8 mouse cellular contexts compared by ENCODE assay signal in the genomic region with DNA sequence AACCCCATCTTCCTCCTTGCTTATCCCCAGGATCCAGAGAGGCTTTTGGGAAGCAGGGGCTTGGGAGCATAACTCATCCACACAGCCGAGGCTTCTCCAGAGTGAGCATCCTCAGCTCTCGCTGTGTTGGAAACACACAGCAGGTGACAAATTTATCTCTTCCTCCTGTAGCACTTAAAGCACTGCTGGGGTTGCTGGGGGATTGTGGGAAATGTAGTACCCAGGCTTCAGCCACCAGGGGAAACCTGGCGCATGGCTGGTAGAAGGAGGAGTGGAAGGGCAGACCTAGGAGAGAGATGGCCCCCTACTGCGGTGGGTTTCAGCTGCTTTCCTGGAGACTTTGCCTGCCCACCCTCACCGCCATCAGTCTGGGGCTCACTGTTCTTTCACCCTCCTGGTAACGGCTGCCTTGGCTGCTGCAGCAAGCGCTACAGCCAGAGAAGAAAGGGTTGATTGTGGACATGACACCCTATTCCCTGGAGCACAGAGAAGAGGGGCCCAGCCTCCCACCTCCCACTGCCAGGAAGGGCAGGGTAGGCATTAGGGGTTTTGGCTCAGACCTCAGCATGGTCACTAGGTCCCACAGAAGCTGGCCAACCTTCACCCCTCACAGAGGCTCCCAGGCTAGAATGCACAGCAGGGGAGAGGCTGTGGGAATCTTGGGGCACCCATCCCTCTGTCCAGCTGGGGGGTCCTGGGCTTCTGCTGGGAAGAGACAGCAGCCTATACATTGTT. TPM values are rescaled to one million over a fixed set of nuclear protein-coding genes. Genes with fewer than 3 reads are reported as not detected.
DNase-seq lines count a peak whose midpoint lies in the region; ATAC-seq and TF ChIP-seq lines count a peak whose summit lies in the region.

No protein-coding gene starts in this region.

- WGBS in intestine, postnatal 0 days: 46% methylated on average over 7 of the region's 7 CpGs
- WGBS in intestine, embryonic 15.5 days: 36% methylated on average over 7 of the region's 7 CpGs
- WGBS in hindbrain, embryonic 10.5 days: 19% methylated on average over 7 of the region's 7 CpGs
- 19% methylated on average over 7 of the region's 7 CpGs for whole genome bisulfite sequencing in midbrain, embryonic 13.5 days

- peak; percentile 61 for TF ChIP-seq CTCF in intestine, postnatal 0 days (IDR thresholded peaks at IDR 0.05; ENCODE audit: low read depth)

- no peak overlapping the region for H3K27ac ChIP-seq in intestine, postnatal 0 days (ENCODE audit: low read depth, low read length)
- H3K27ac ChIP-seq in intestine, embryonic 15.5 days: no peak overlapping the region
- H3K27ac ChIP-seq in hindbrain, embryonic 10.5 days: peak overlapping the region; percentile 57
- H3K27ac ChIP-seq in midbrain, embryonic 13.5 days: no peak overlapping the region

- ATAC-seq in intestine, postnatal 0 days: no peak
- no peak for ATAC-seq in intestine, embryonic 15.5 days
- peak; percentile 65 for ATAC-seq in midbrain, embryonic 13.5 days
- ATAC-seq in megakaryocyte, adult 5-6 weeks (ENCODE audit: poor library complexity, severe bottlenecking): no peak

- no peak overlapping the region for H3K4me2 ChIP-seq in intestine, postnatal 0 days (replicated peaks; ENCODE audit: low read depth)
- no peak overlapping the region; the same call in 1 of the 2 replicates for H3K4me2 ChIP-seq in intestine, embryonic 15.5 days (replicated peaks)
- H3K4me2 ChIP-seq in midbrain, embryonic 13.5 days (replicated peaks): 0 out of 2 replicates have a peak overlapping the region, but pooled peaks have one; percentile 2

- no peak overlapping the region for H3K4me3 ChIP-seq in intestine, postnatal 0 days (ENCODE audit: low read depth, low read length)
- no peak overlapping the region for H3K4me3 ChIP-seq in intestine, embryonic 15.5 days (replicated peaks)
- H3K4me3 ChIP-seq in hindbrain, embryonic 10.5 days: no peak overlapping the region
- H3K4me3 ChIP-seq in midbrain, embryonic 13.5 days (replicated peaks): no peak overlapping the region

- peak; percentile 81 for DNase-seq in brain, adult 2 months (ENCODE audit: low read depth, low spot score)
- DNase-seq in hindbrain, embryonic 10.5 days (ENCODE audit: low spot score): peak; percentile 46
- no peak for DNase-seq in T-cell, adult 2 months (ENCODE audit: low spot score)
- no peak for DNase-seq in ovary, postnatal 14 days (ENCODE audit: low spot score)

- H3K9ac ChIP-seq in intestine, postnatal 0 days (ENCODE audit: low read depth, low read length): no peak overlapping the region
- H3K9ac ChIP-seq in intestine, embryonic 15.5 days: no peak overlapping the region
- H3K9ac ChIP-seq in midbrain, embryonic 13.5 days (replicated peaks): no peak overlapping the region

- H3K9me3 ChIP-seq in intestine, postnatal 0 days (ENCODE audit: control insufficient read depth): no peaks in the 10 kb centered on the region
- no peaks in the 10 kb centered on the region for H3K9me3 ChIP-seq in intestine, embryonic 15.5 days
- H3K9me3 ChIP-seq in hindbrain, embryonic 10.5 days: 0 out of 2 replicates have a peak, but pooled peaks cover 4% of the 10 kb centered on the region
- no peaks in the 10 kb centered on the region for H3K9me3 ChIP-seq in midbrain, embryonic 13.5 days

- peaks cover 5% of the 10 kb centered on the region; the same call in 1 of the 2 replicates for H3K4me1 ChIP-seq in intestine, postnatal 0 days (replicated peaks; ENCODE audit: control insufficient read depth, insufficient read depth, low read length)
- peaks cover 25% of the 10 kb centered on the region for H3K4me1 ChIP-seq in intestine, embryonic 15.5 days (replicated peaks)
- peaks cover 36% of the 10 kb centered on the region for H3K4me1 ChIP-seq in hindbrain, embryonic 10.5 days (replicated peaks)
- H3K4me1 ChIP-seq in midbrain, embryonic 13.5 days (replicated peaks): peaks cover 30% of the 10 kb centered on the region

- no peaks in the 10 kb centered on the region for H3K27me3 ChIP-seq in intestine, postnatal 0 days (replicated peaks; ENCODE audit: control insufficient read depth, insufficient read depth, low read length)
- H3K27me3 ChIP-seq in intestine, embryonic 15.5 days (replicated peaks): no peaks in the 10 kb centered on the region
- H3K27me3 ChIP-seq in hindbrain, embryonic 10.5 days (ENCODE audit: insufficient read depth, poor library complexity, severe bottlenecking): peaks cover 5% of the 10 kb centered on the region; the same call in 1 of the 2 replicates
- H3K27me3 ChIP-seq in midbrain, embryonic 13.5 days: no peaks in the 10 kb centered on the region

- H3K36me3 ChIP-seq in intestine, postnatal 0 days (ENCODE audit: control insufficient read depth, insufficient read depth): no peaks in the 10 kb centered on the region
- H3K36me3 ChIP-seq in intestine, embryonic 15.5 days: no peaks in the 10 kb centered on the region
- H3K36me3 ChIP-seq in hindbrain, embryonic 10.5 days: no peaks in the 10 kb centered on the region
- no peaks in the 10 kb centered on the region for H3K36me3 ChIP-seq in midbrain, embryonic 13.5 days

RNA-seq across cellular contexts. Expression of a gene that starts 3.1 kb away (rescaled TPM):
- polyA plus RNA-seq in intestine, postnatal 0 days (2015; fragmentation: Nextera tagmentation; extraction: Ambion mirVana): 3.3 and 4.1 TPM in 2 replicates
- polyA plus RNA-seq in intestine, embryonic 15.5 days (2015; fragmentation: Nextera tagmentation; extraction: Ambion mirVana): 2.3 and 2.8 TPM in 2 replicates
- polyA plus RNA-seq in hindbrain, embryonic 10.5 days (2016; fragmentation: Nextera tagmentation; extraction: Ambion mirVana): 0.71 and 1.7 TPM in 2 replicates
- polyA plus RNA-seq in midbrain, embryonic 13.5 days (2015; fragmentation: Nextera tagmentation; extraction: Ambion mirVana): 4.4 and 6.5 TPM in 2 replicates
- 0.21 and 0.33 TPM in 2 replicates for total RNA-seq in megakaryocyte, adult 5-6 weeks (2015)
- total RNA-seq in megakaryocyte, adult 5-6 weeks (2017): 0.11 TPM in 1 of 2 replicates, not detected in the other

RNA-seq across cellular contexts. Expression of a gene that starts 16.5 kb away (rescaled TPM):
- polyA plus RNA-seq in intestine, postnatal 0 days (2015; fragmentation: Nextera tagmentation; extraction: Ambion mirVana): 0.82 and 0.94 TPM in 2 replicates
- polyA plus RNA-seq in intestine, embryonic 15.5 days (2015; fragmentation: Nextera tagmentation; extraction: Ambion mirVana): 1.2 TPM in 2 replicates
- polyA plus RNA-seq in hindbrain, embryonic 10.5 days (2016; fragmentation: Nextera tagmentation; extraction: Ambion mirVana): 2.1 and 3.6 TPM in 2 replicates
- 4.0 and 4.9 TPM in 2 replicates for polyA plus RNA-seq in midbrain, embryonic 13.5 days (2015; fragmentation: Nextera tagmentation; extraction: Ambion mirVana)
- total RNA-seq in megakaryocyte, adult 5-6 weeks (2015): not detected in 2 replicates
- not detected in 2 replicates for total RNA-seq in megakaryocyte, adult 5-6 weeks (2017)

Comparison
In these comparisons a context has a peak if more than half of its experiments do, and no peak if none do; other contexts are left out.
1. DNase-seq: peak in brain, adult 2 months (single experiment) and hindbrain, embryonic 10.5 days (single experiment); none in T-cell, adult 2 months (single experiment) and ovary, postnatal 14 days (single experiment).